Mouse (Mus musculus) MEL (cell line): ENCODE measurements around the gene Lrrc4. TPM values are rescaled to one million over a fixed set of nuclear protein-coding genes. Genes with fewer than 3 reads are reported as not detected.

ENCODE experiments used
- DNase-seq: peaks from one replicate; pipeline ENCODE4 v3.0.0; 2011; ENCODE audit warnings: low read depth, low spot score
- H3K27ac ChIP-seq: 2 replicates; pipeline ENCODE4 v1.5.1; 2012; ENCODE audit warnings: low read depth, mild to moderate bottlenecking, control low read depth, low read length, moderate library complexity; ENCODE audit not compliant: control insufficient read depth
- H3K27me3 ChIP-seq, 2 experiments: fragments of 150-350 bp in 1 of 2; sonication (generic) in 1 of 2; 2 replicates each; pipeline ENCODE4 v1.6.1; 2012; ENCODE audit warnings: low read length in 2 of 2, mild to moderate bottlenecking in 2 of 2, improper control_type of control experiment in 1 of 2, moderate library complexity in 1 of 2; ENCODE audit not compliant: insufficient read depth in 2 of 2, control insufficient read depth in 1 of 2
- H3K36me3 ChIP-seq, 2 experiments: 2 replicates each; pipeline ENCODE4 v1.6.1; 2012 to 2014; ENCODE audit warnings: low read length in 2 of 2, improper control_type of control experiment in 1 of 2, inconsistent platforms in 1 of 2, mild to moderate bottlenecking in 1 of 2; ENCODE audit not compliant: insufficient read depth in 2 of 2, control insufficient read depth in 1 of 2
- H3K4me1 ChIP-seq, 2 experiments: fragments of 150-350 bp in 1 of 2; sonication (generic) in 1 of 2; 2 replicates each; pipeline ENCODE4 v1.6.1; 2012; ENCODE audit warnings: low read length in 2 of 2, improper control_type of control experiment in 1 of 2, mild to moderate bottlenecking in 1 of 2; ENCODE audit not compliant: insufficient read depth in 2 of 2, control insufficient read depth in 1 of 2
- H3K4me3 ChIP-seq, 2 experiments: fragments of 150-350 bp in 1 of 2; sonication (generic) in 1 of 2; 2 replicates each; pipeline ENCODE4 v1.5.1; 2012; ENCODE audit warnings: low read depth in 2 of 2, low read length in 2 of 2, mild to moderate bottlenecking in 2 of 2, moderate library complexity in 2 of 2, control low read depth in 1 of 2, improper control_type of control experiment in 1 of 2; ENCODE audit not compliant: control insufficient read depth in 1 of 2, insufficient read depth in 1 of 2
- H3K79me2 ChIP-seq: 2 replicates; pipeline ENCODE4 v1.6.1; 2012; ENCODE audit warnings: mild to moderate bottlenecking, low read length, moderate library complexity; ENCODE audit not compliant: control insufficient read depth, poor library complexity, insufficient read depth
- H3K9ac ChIP-seq: 2 replicates; pipeline ENCODE4 v1.6.1; 2012; ENCODE audit warnings: low read depth, mild to moderate bottlenecking, control low read depth, low read length, moderate library complexity; ENCODE audit not compliant: control insufficient read depth, poor library complexity, severe bottlenecking
- H3K9me3 ChIP-seq: fragments of 150-350 bp; sonication (generic); replicated peaks from 2 replicates; pipeline ENCODE4 v1.6.1; 2012; ENCODE audit warnings: mild to moderate bottlenecking, low read length, improper control_type of control experiment, moderate library complexity; ENCODE audit not compliant: insufficient read depth
- CHD1 ChIP-seq: IDR thresholded peaks from 2 replicates; pipeline ENCODE4 v1.6.1; 2012; ENCODE audit warnings: low read depth, mild to moderate bottlenecking, inconsistent platforms, low read length, improper control_type of control experiment
- CTCF ChIP-seq, 3 experiments: IDR thresholded peaks in 2 of 3; conservative IDR thresholded peaks in 1 of 3; 2 replicates each; pipeline ENCODE4 v1.5.1; 2011 to 2012; ENCODE audit warnings: low read length in 3 of 3, low read depth in 2 of 3, mild to moderate bottlenecking in 2 of 3, improper control_type of control experiment in 1 of 3, inconsistent platforms in 1 of 3, mixed read lengths in 1 of 3, moderate library complexity in 1 of 3; ENCODE audit not compliant: control insufficient read depth in 1 of 3, insufficient read depth in 1 of 3, poor library complexity in 1 of 3, severe bottlenecking in 1 of 3
- E2F4 ChIP-seq: IDR thresholded peaks from 2 replicates; pipeline ENCODE4 v1.6.1; 2011; ENCODE audit warnings: low read depth, low read length, improper control_type of control experiment, borderline replicate concordance
- ELF1 ChIP-seq: IDR thresholded peaks from 2 replicates; pipeline ENCODE4 v1.6.1; 2014; ENCODE audit warnings: low read depth, mild to moderate bottlenecking, inconsistent platforms, low read length, improper control_type of control experiment, moderate library complexity
- GABPA ChIP-seq: IDR thresholded peaks from 2 replicates; pipeline ENCODE4 v1.6.1; 2012; ENCODE audit warnings: low read depth, mild to moderate bottlenecking, inconsistent platforms, low read length, improper control_type of control experiment, moderate library complexity
- JUND ChIP-seq: IDR thresholded peaks from 2 replicates; pipeline ENCODE4 v1.6.1; 2011; ENCODE audit warnings: low read depth, mild to moderate bottlenecking, improper control_type of control experiment, low read length
- MAZ ChIP-seq: IDR thresholded peaks from 2 replicates; pipeline ENCODE4 v1.6.1; 2012; ENCODE audit warnings: low read depth, mild to moderate bottlenecking, inconsistent platforms, low read length, improper control_type of control experiment
- MEF2A ChIP-seq: IDR thresholded peaks from 2 replicates; pipeline ENCODE4 v1.6.1; 2014; ENCODE audit warnings: low read depth, mild to moderate bottlenecking, inconsistent platforms, low read length, improper control_type of control experiment; ENCODE audit not compliant: poor library complexity, insufficient replicate concordance, severe bottlenecking; ENCODE audit errors: extremely low read depth
- MYB ChIP-seq: IDR thresholded peaks from 2 replicates; pipeline ENCODE4 v1.6.1; 2011; ENCODE audit warnings: mild to moderate bottlenecking, low read depth, low read length, improper control_type of control experiment
- MYC ChIP-seq: IDR thresholded peaks from 2 replicates; pipeline ENCODE4 v1.6.1; 2011; ENCODE audit warnings: low read depth, mild to moderate bottlenecking, low read length, improper control_type of control experiment, moderate library complexity
- NELFE ChIP-seq: IDR thresholded peaks from 2 replicates; pipeline ENCODE4 v1.6.1; 2011; ENCODE audit warnings: low read depth, low read length, improper control_type of control experiment
- NRF1 ChIP-seq: IDR thresholded peaks from 2 replicates; pipeline ENCODE4 v1.6.1; 2014; ENCODE audit warnings: low read depth, mild to moderate bottlenecking, inconsistent platforms, low read length, improper control_type of control experiment, moderate library complexity; ENCODE audit not compliant: poor library complexity, insufficient read depth, severe bottlenecking
- POLR2A ChIP-seq, 2 experiments: IDR thresholded peaks; 2 replicates each; pipeline ENCODE4 v1.6.1; 2011 to 2012; ENCODE audit warnings: low read length in 2 of 2, mild to moderate bottlenecking in 2 of 2, control low read depth in 1 of 2, improper control_type of control experiment in 1 of 2, low read depth in 1 of 2, moderate library complexity in 1 of 2; ENCODE audit not compliant: control insufficient read depth in 1 of 2, insufficient read depth in 1 of 2, poor library complexity in 1 of 2
- POLR2AphosphoS2 ChIP-seq: IDR thresholded peaks from 2 replicates; pipeline ENCODE4 v1.6.1; 2011; ENCODE audit warnings: low read length, improper control_type of control experiment
- RAD21 ChIP-seq: IDR thresholded peaks from 2 replicates; pipeline ENCODE4 v1.6.1; 2011; ENCODE audit warnings: mild to moderate bottlenecking, low read depth, low read length, improper control_type of control experiment
- TBP ChIP-seq: IDR thresholded peaks from 2 replicates; pipeline ENCODE4 v1.8.0; 2011; ENCODE audit warnings: low read depth, low read length, improper control_type of control experiment
- UBTF ChIP-seq: IDR thresholded peaks from 2 replicates; pipeline ENCODE4 v1.6.1; 2012; ENCODE audit warnings: low read depth, mild to moderate bottlenecking, inconsistent platforms, low read length, improper control_type of control experiment, moderate library complexity, borderline replicate concordance; ENCODE audit not compliant: insufficient read depth
- USF1 ChIP-seq: IDR thresholded peaks from 2 replicates; pipeline ENCODE4 v1.6.1; 2014; ENCODE audit warnings: low read depth, mild to moderate bottlenecking, inconsistent platforms, low read length, improper control_type of control experiment, moderate library complexity
- ZNF384 ChIP-seq: IDR thresholded peaks from 2 replicates; pipeline ENCODE4 v1.6.1; 2012; ENCODE audit warnings: low read depth, mild to moderate bottlenecking, inconsistent platforms, low read length, improper control_type of control experiment
- polyA plus RNA-seq, 2 experiments: library from polyadenylated mRNA; stranded (reverse) in 1 of 2; unstranded in 1 of 2; fragments of >175 nt in 1 of 2; fragments of >200 nt in 1 of 2; gene quantifications; 2 replicates each; pipeline versions ENCODE4 v1.2.1 to v1.2.4; 2012; ENCODE audit warnings: low replicate concordance in 2 of 2, low read depth in 1 of 2; ENCODE audit not compliant: insufficient read length in 2 of 2, insufficient read depth in 1 of 2, missing spikeins in 1 of 2
- total RNA-seq: library from RNA; depleted of rRNA; stranded (reverse); fragments of 300-350 nt; gene quantifications from 2 replicates; pipeline ENCODE4 v1.2.3, GENCODE M21; 2012

The Lrrc4 gene
- total and polyA plus RNA-seq, 3 experiments, result 0.07 to 0.12 TPM; not detected in 1

GRCm38 (mm10) chr6:28848285-28848794 lies 16.8 kb upstream of the Lrrc4 start:
- Histone ChIP-seq H3K27me3 (no peaks in the 10 kb centered on the region), H3K9ac (no peak overlapping the region), H3K27ac (no peak overlapping the region), H3K36me3 (peaks cover 0 to 4% of the 10 kb centered on the region in 2 experiments; a peak in 1 of 4 replicates), H3K79me2 (no peaks in the 10 kb centered on the region), H3K4me1 (no peaks in the 10 kb centered on the region), H3K9me3 (no peaks in the 10 kb centered on the region), H3K4me3 (no peak overlapping the region)
- TF ChIP-seq GABPA (no peak), MEF2A (no peak), CHD1 (no peak), POLR2A (IDR thresholded peaks at IDR 0.05; ENCODE audit: control insufficient read depth in 1 of 2, insufficient read depth in 1 of 2, low read depth in 1 of 2, low read length in 2 of 2, poor library complexity in 1 of 2) (no peak)
- no peak for DNase-seq

DNA sequence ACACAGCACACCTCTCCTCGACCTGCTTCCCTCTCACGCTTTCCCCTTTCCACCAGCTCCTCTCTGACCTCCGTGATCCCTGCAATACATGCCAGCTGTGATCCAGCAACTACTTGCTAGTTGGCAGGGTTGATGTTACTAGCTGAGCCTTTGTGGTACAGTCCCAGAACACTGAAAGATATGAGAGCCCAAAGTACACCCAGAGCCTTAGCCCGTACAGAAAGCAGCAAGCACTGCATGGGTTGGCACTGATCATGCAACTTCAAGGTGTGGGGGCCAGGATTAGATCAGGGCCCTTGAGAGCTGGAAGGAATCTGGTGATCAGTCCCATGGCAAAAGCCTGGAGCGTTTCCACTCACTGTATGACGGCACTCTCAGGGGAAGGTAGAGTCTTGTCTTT lies 16.1 kb upstream of the Lrrc4 start:
- no peaks in the 10 kb centered on the region for H3K9me3 ChIP-seq
- H3K36me3 ChIP-seq, result peaks cover 0 to 4% of the 10 kb centered on the region in 2 experiments; a peak in 2 of 4 replicates
- H3K27ac ChIP-seq, result no peak overlapping the region
- no peak overlapping the region for H3K9ac ChIP-seq
- no peak for TF ChIP-seq NELFE
- TF ChIP-seq CTCF (IDR thresholded peaks at IDR 0.05 in 2 of 3, conservative IDR thresholded peaks at IDR 0.05 in 1 of 3; ENCODE audit: control insufficient read depth in 1 of 3, insufficient read depth in 1 of 3, low read depth in 2 of 3, low read length in 3 of 3, poor library complexity in 1 of 3, severe bottlenecking in 1 of 3), result no peak
- no peak for TF ChIP-seq ZNF384
- TF ChIP-seq ELF1, result no peak
- TF ChIP-seq MAZ, result no peak
- TF ChIP-seq NRF1, result no peak
- TF ChIP-seq E2F4, result no peak
- no peak for TF ChIP-seq POLR2A (IDR thresholded peaks at IDR 0.05; ENCODE audit: control insufficient read depth in 1 of 2, insufficient read depth in 1 of 2, low read depth in 1 of 2, low read length in 2 of 2, poor library complexity in 1 of 2)
- no peak for TF ChIP-seq TBP
- no peak for TF ChIP-seq RAD21
- TF ChIP-seq POLR2AphosphoS2, result no peak
- no peaks in the 10 kb centered on the region for H3K27me3 ChIP-seq
- peaks cover 0 to under 1% of the 10 kb centered on the region in 2 experiments; a peak in 1 of 4 replicates for H3K4me1 ChIP-seq
- H3K4me3 ChIP-seq, result no peak overlapping the region
- no peak for DNase-seq
- no peaks in the 10 kb centered on the region for H3K79me2 ChIP-seq

DNA sequence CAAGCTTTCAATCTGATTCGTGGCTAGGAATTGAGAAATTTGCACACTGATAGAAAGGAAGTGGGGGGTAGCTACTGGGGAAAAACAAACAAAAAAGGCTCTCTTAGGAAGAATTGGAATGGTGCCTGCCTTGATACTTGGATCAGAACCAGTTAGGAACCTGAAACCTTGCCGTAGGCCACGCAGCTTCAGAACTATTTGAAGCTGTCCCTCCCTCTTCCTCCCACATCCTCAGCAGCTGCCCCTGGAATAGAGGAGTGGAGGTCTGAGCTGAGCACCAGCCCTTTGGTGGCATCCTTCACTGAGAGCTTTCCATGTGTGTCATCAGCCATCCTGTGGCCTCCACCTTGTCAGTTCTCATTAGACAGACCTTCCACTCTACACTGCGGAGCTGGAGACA lies 14.1 kb upstream of the Lrrc4 start:
- Histone ChIP-seq H3K27ac (no peak overlapping the region), H3K4me1 (peaks cover 0 to 6% of the 10 kb centered on the region in 2 experiments; a peak in 3 of 4 replicates), H3K79me2 (no peaks in the 10 kb centered on the region), H3K36me3 (peaks cover 0 to 17% of the 10 kb centered on the region in 2 experiments), H3K9ac (no peak overlapping the region), H3K27me3 (no peaks in the 10 kb centered on the region), H3K9me3 (no peaks in the 10 kb centered on the region), H3K4me3 (no peak overlapping the region)
- TF ChIP-seq MYB, result no peak
- TF ChIP-seq CTCF (IDR thresholded peaks at IDR 0.05 in 2 of 3, conservative IDR thresholded peaks at IDR 0.05 in 1 of 3; ENCODE audit: control insufficient read depth in 1 of 3, insufficient read depth in 1 of 3, low read depth in 2 of 3, low read length in 3 of 3, poor library complexity in 1 of 3, severe bottlenecking in 1 of 3), result no peak
- TF ChIP-seq USF1, result no peak
- TF ChIP-seq UBTF, result no peak
- TF ChIP-seq ELF1, result no peak
- no peak for TF ChIP-seq MEF2A
- TF ChIP-seq CHD1, result no peak
- TF ChIP-seq JUND, result no peak
- no peak for TF ChIP-seq ZNF384
- TF ChIP-seq NRF1, result no peak
- TF ChIP-seq MYC, result no peak
- no peak for DNase-seq
